Mouse (Mus musculus): ENCODE results near the gene Cbfa2t3.

DNA sequence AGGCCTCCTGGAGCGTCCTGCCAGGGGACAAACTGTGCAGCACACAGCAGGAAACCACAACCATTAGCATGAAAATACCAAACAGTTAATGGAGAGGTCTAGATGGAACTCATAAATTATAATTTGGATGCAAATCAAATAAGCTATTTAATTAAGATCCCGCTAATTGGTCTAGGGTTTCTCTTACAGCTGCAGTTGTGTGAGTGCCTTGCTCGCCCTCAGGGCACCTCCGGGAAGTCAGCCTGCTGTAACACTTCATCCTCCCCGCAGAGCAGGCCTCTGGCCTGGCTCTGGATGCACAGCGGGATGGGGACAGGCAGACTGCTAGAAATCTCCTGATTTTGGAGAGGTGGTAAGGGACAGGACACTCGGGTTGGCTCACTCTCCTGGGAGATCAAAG lies 112.7 kb downstream of the Cbfa2t3 start:
- TF ChIP-seq POLR2A (IDR thresholded peaks at IDR 0.05; ENCODE audit: insufficient read depth, low read depth, low read length) = no peak
- no peak for TF ChIP-seq CTCF (IDR thresholded peaks at IDR 0.05)
- no peak for TF ChIP-seq EP300 (IDR thresholded peaks at IDR 0.05; ENCODE audit: insufficient read depth, low read depth, low read length)
